Mouse (Mus musculus): ENCODE measurements around the gene Ppia.
"Not testable (repeated sequence)": the region's sequence is repeated elsewhere in the genome, so short reads cannot be mapped to it uniquely, and the experiment has no call there.

GRCm38 (mm10) chr11:6448155-6448554 is 32.9 kb downstream of the Ppia start:
- not testable (repeated sequence) for TF ChIP-seq CTCF (IDR thresholded peaks at IDR 0.05); POLR2A (IDR thresholded peaks at IDR 0.05; ENCODE audit: insufficient read depth, low read depth, low read length)
